Mouse (Mus musculus): ENCODE measurements around the gene Mb21d2.

Mb21d2 gene

GRCm38 (mm10) chr16:28899161-28899540 is 30.3 kb downstream of the Mb21d2 start:
- no peak for DNase-seq

DNA sequence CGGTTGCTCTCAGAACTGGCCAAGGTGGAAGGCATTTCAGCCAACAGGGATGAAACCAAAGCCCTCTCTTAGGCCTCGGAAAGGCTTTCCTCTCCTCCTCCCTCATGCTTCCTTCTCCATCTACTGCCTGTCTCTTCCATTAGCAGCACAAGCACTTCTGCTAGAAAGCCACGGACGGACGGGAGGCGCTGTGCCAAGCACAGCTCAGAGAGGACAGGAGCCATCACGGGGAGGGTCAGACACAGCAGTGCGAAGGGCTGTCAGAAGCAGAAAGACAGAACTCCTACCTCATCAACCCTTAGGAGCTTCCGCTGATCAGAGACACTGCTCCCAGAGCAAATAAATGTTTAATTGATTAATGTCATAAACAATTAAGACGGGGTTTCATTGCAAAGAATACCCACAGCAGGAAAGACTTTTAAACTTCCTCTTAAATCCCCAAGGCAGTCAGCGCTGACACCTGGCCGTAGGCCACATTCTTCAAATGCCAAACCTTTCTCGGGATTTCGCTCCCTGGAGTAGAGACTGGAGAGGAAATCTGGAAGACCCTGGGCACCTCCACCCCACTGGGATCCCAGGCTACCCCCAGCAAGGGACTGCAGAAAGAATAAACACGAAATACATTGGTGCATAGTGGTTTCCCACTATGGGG is 30.8 kb downstream of the Mb21d2 start:
- no peak for DNase-seq

DNA sequence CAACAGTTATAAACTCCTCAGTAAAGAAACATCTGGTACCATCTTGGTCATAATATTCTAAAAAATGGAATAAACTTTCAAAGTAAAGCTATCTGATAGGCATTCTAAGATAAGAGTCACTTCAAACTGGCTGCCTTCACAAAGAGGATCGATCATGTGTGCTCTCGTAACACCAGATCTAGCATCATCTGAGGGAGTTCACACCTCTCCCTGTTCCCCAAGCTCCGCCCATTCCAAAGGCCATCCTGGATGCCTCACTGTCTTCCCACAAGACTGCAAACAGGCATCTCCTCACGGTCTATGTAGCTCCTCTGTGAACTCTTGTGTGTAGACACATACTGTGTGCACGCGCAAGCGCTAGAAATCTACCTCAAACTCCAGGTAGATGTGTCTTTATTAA is 32.9 kb downstream of the Mb21d2 start:
- DNase-seq: no peak

GRCm38 (mm10) chr16:28894872-28895271 is 34.6 kb downstream of the Mb21d2 start:
- DNase-seq: no peak

- DNase-seq: no peak
These were observed 36.2 kb downstream of the Mb21d2 start for GRCm38 (mm10) chr16:28893266-28893665.

GRCm38 (mm10) chr16:28886201-28886745 is 43.2 kb downstream of the Mb21d2 start:
- DNase-seq: no peak

- DNase-seq: no peak
These were observed 44.0 kb downstream of the Mb21d2 start for GRCm38 (mm10) chr16:28885474-28885873.

DNA sequence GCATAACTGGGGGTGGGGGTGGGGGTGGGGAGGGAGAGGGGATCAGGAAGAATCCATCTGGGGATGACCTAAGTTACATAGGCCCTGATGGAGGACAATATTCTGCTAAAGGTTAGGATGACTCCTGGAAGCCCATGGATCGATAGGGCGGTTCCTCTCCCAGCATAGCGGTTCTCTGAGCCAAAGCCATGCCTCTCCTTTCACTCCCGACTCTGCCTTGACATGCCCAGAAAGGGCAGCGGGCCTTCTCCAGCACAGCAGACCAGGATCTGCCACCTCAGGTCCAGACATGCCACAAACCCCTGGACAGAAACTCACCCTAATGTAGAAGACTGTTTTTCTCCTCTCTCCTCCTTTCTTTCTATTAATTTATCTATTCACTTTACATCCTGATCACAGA is 44.8 kb downstream of the Mb21d2 start:
- no peak for DNase-seq

GRCm38 (mm10) chr16:28883649-28884048 is 45.8 kb downstream of the Mb21d2 start:
- DNase-seq: no peak

- DNase-seq: no peak
These were observed 46.6 kb downstream of the Mb21d2 start for GRCm38 (mm10) chr16:28882687-28883428.

- DNase-seq: no peak
These were observed 47.7 kb downstream of the Mb21d2 start for GRCm38 (mm10) chr16:28881787-28882186.

DNA sequence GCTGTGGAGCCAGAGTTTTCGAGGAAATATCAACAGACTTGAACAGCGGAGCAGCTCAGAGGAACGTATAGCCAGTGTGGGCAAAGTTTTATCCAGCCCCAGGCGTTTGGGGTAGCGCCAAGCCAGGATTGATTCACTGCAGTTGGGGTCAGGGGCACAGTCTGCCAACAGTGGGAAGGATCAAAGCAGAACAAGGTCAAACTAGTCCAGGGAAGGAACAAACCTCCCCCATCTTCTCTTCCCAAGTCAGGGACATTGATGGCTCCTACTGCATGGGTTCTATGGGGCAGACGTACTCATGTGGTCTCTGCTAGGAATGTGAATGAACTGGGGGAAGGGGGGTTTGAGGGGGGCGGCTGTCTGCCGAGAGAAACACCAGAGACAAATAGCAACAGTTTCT is 48.7 kb downstream of the Mb21d2 start:
- no peak for DNase-seq

DNA sequence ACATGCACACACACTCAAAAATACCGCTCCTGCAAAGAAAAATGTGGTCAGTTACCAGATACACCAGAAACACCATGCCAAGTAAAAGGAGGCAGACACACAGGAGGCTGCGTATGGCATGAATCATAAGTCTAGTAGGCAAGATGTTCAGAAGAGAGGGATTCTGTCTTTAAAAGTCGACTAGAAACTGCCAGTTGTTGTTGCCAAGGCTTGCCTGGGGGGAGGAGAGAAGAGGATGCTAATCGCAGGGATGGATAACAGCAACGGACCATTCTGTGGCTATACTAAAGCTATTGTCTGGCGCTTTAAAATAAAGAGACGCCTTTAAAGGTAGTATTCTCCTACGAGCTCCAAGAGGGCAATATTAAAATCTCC is 49.2 kb downstream of the Mb21d2 start:
- DNase-seq: no peak

- DNase-seq: no peak
These were observed 49.7 kb downstream of the Mb21d2 start for GRCm38 (mm10) chr16:28879636-28880306.

DNA sequence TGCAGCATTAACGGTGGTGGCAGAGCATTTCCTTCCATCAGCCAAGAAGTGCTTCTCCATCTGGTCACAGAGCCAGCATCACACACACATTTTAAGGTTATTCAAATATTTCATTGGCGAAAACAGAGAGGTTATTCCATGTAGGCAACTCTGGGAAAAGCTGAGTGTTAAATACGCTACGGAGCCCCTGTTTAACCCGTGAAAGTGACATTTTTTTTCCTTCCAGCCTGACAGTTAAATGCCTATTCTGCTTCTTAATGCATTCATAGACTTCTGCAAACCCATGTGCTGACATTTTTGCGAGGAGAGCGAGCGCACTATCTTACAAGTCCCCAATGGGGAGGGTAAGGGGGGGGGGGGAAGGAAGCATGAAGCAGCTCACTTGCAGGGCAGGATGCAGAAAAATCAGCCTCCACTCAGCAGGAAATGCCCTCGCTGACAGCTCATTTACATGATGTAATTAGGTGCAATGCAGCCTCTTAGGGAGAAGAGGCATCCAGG is 52.3 kb downstream of the Mb21d2 start:
- DNase-seq: no peak

DNA sequence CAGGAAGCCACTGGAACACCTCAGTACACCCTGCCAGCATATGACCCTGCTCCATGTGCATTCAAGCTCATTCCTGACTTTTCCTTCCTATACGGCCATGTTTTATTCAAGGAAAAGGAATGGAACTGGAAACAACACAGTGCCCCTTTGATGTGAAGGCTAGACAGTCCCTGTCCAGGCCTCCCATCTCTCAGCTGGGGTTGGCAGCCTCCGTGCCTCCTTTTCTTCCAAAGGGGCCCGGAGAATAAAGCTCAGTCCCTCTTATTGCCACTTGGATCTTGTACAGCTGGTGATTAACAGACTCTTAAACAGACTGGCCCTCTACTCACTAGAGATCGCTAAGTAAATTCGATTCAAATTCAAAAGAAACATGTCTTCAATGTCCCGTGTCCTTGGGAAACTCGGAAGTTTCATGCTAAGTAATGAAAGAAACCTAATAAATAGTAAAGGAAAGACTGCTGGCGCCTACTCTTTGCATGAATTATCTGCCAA is 56.0 kb downstream of the Mb21d2 start:
- DNase-seq: no peak

GRCm38 (mm10) chr16:28870860-28871259 is 58.6 kb downstream of the Mb21d2 start:
- no peak for DNase-seq

GRCm38 (mm10) chr16:28870456-28870855 is 59.0 kb downstream of the Mb21d2 start:
- no peak for DNase-seq

- no peak for DNase-seq
These were observed 60.6 kb downstream of the Mb21d2 start for GRCm38 (mm10) chr16:28868864-28869263.

- DNase-seq: no peak
These were observed 62.7 kb downstream of the Mb21d2 start for GRCm38 (mm10) chr16:28866584-28867295.

- no peak for DNase-seq
These were observed 65.9 kb downstream of the Mb21d2 start for GRCm38 (mm10) chr16:28863616-28864015.

- no peak for DNase-seq
These were observed 67.4 kb downstream of the Mb21d2 start for GRCm38 (mm10) chr16:28862093-28862492.

DNA sequence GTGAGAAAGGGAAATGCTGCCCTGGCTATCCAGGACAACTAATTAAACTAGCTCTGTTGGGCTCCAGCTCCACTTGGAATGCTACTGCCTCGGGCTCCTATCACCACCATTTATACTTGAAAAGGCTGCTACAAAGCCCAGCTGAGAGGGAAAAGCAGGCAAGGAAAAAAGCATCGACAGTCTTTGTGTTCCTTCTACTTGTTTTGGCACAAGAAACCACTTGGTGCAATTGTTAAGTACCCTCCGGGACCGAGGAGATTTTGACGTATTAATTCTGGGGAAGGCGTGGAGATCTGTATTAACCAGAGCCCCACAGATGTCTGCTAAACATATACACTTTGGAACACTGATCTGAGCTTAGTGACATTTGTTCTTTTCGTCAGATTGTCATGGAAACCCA is 69.8 kb downstream of the Mb21d2 start:
- no peak for DNase-seq
